ENCODE assay signal across 8 mouse cellular contexts in the genomic region with DNA sequence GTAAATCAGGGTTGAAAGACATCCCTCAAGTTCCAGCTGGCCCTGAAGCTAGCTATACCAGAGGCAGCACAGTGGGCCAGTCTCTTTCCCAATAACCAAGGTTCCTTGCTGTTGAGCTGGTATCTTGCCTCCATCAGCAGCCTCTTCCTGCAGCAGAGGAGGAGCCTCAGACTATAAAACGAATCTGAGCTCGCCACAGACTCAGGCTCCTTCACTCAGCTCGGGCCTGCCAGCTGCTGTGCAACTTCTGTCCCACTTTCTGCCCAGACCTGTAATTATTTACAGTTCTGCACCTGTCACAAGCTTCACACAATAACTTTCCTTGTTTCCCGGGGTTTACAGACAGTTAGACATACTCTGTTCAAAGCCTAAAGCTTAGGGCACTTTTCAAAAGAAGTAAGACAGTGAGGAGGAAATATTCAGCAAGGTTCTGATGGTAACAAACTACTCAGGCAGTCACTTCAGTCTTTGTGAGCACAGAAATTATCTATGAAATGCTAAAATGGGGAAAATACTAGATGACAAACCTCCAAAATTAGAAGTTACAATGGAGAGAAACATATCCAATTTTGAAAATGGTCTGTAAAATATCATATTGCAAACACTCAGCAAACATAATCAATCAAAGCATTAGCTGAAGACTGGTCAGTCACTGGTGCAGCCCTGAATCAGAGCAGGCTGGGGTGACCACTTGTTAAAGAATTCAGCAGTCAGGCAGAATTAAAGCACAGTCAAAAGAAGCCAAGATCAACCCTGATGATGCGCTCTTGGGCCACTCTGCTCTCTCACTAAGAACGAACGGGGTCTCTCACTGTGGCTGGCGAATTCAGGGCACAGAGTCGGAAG.
DNase-seq lines count a peak whose midpoint lies in the region; ATAC-seq and TF ChIP-seq lines count a peak whose summit lies in the region.

No protein-coding gene starts in this region.

- no peak for TF ChIP-seq POLR2A in embryonic fibroblast, embryonic 13.5 days (IDR thresholded peaks at IDR 0.05; ENCODE audit: low read depth, low read length)

- H3K4me3 ChIP-seq in heart, embryonic 13.5 days, result no peak overlapping the region
- no peak overlapping the region for H3K4me3 ChIP-seq in embryonic fibroblast, embryonic 13.5 days (ENCODE audit: insufficient read depth, low read length)

- H3K27ac ChIP-seq in heart, embryonic 13.5 days (replicated peaks), result 0 out of 2 replicates have a peak overlapping the region, but pooled peaks have one; percentile 12
- H3K27ac ChIP-seq in embryonic fibroblast, embryonic 13.5 days (ENCODE audit: insufficient read depth, low read length), result 0 out of 2 replicates have a peak overlapping the region, but pooled peaks have one; percentile 9

- no peak for ATAC-seq in heart, embryonic 13.5 days (ENCODE audit: extremely low read depth, insufficient number of reproducible peaks, low FRiP score, low TSS enrichment)
- no peak for ATAC-seq in erythroblast, adult 5-6 weeks (replicated peaks; ENCODE audit: low FRiP score, poor library complexity, severe bottlenecking)
- ATAC-seq in erythroid progenitor cell, adult 5-6 weeks (replicated peaks; ENCODE audit: low FRiP score, poor library complexity, severe bottlenecking), result no peak

- TF ChIP-seq CTCF in embryonic fibroblast, embryonic 13.5 days (IDR thresholded peaks at IDR 0.05; ENCODE audit: borderline replicate concordance, insufficient read depth, low read length), result no peak

- WGBS in heart, embryonic 13.5 days, result 63% methylated on average over 9 of the region's 9 CpGs
- WGBS in large intestine, adult 2 months, result 33% methylated on average over 9 of the region's 9 CpGs

- no peak overlapping the region for H3K4me2 ChIP-seq in heart, embryonic 13.5 days

- intact Hi-C loops in heart, postnatal 36 days (cut with DNase I), result no loop called here

- H3K9me3 ChIP-seq in heart, embryonic 13.5 days, result no peaks in the 10 kb centered on the region

- no peaks in the 10 kb centered on the region for H3K27me3 ChIP-seq in heart, embryonic 13.5 days (replicated peaks)

- DNase-seq in heart, postnatal 36 days, result no peak
- DNase-seq in 416B (ENCODE audit: low read depth), result peak; percentile 88
- DNase-seq in large intestine, adult 2 months (ENCODE audit: low read depth, low spot score), result peak; percentile 46
- DNase-seq in MN1 (ENCODE audit: low spot score), result no peak

- H3K4me1 ChIP-seq in heart, embryonic 13.5 days, result peaks cover 36% of the 10 kb centered on the region
- peaks cover 8% of the 10 kb centered on the region for H3K4me1 ChIP-seq in embryonic fibroblast, embryonic 13.5 days (ENCODE audit: control insufficient read depth, insufficient read depth, low read length)

- H3K36me3 ChIP-seq in heart, embryonic 13.5 days, result no peaks in the 10 kb centered on the region

- H3K9ac ChIP-seq in heart, embryonic 13.5 days, result no peak overlapping the region

Comparison
In these comparisons a context has a peak if more than half of its experiments do, and no peak if none do; other contexts are left out.
1. DNase-seq: peak in 416B (single experiment) and large intestine, adult 2 months (single experiment); none in heart, postnatal 36 days (0 of 2) and MN1 (single experiment).